Mouse (Mus musculus) kidney, embryonic 14.5 days (tissue): ENCODE measurements around the gene Ptprd. TPM values are rescaled to one million over a fixed set of nuclear protein-coding genes. Genes with fewer than 3 reads are reported as not detected.

ENCODE experiments used
- ATAC-seq: fragments of 200-750 bp; cut with Nextera tagmentation; 2 replicates; pipeline ENCODE4 v1.8.0; 2017; ENCODE audit warnings: moderate number of reproducible peaks, mild to moderate bottlenecking, moderate TSS enrichment, moderate library complexity; ENCODE audit not compliant: low FRiP score, low TSS enrichment
- H3K27ac ChIP-seq: fragments of 300-500 bp; sonication (generic); 2 replicates; pipeline ENCODE4 v1.5.1; 2014; ENCODE audit warnings: low read depth, mild to moderate bottlenecking, low read length, moderate library complexity, mixed read lengths
- H3K27me3 ChIP-seq: fragments of 300-500 bp; sonication (generic); 2 replicates; pipeline ENCODE4 v1.6.1; 2014; ENCODE audit warnings: mild to moderate bottlenecking, low read length; ENCODE audit not compliant: control insufficient read depth, insufficient read depth
- H3K36me3 ChIP-seq: fragments of 300-500 bp; sonication (generic); 2 replicates; pipeline ENCODE4 v1.6.1; 2014; ENCODE audit warnings: low read length, mixed read lengths; ENCODE audit not compliant: control insufficient read depth, insufficient read depth
- H3K4me1 ChIP-seq: fragments of 300-500 bp; sonication (generic); 2 replicates; pipeline ENCODE4 v1.6.1; 2014; ENCODE audit warnings: low read length, mixed read lengths; ENCODE audit not compliant: control insufficient read depth, insufficient read depth
- H3K4me2 ChIP-seq: fragments of 300-500 bp; sonication (generic); replicated peaks from 2 replicates; pipeline ENCODE4 v1.6.1; 2014; ENCODE audit warnings: low read depth, mild to moderate bottlenecking, low read length
- H3K4me3 ChIP-seq: fragments of 300-500 bp; sonication (generic); 2 replicates; pipeline ENCODE4 v1.5.1; 2014; ENCODE audit warnings: mild to moderate bottlenecking, low read length
- H3K9ac ChIP-seq: fragments of 300-500 bp; sonication (generic); 2 replicates; pipeline ENCODE4 v1.6.1; 2014; ENCODE audit warnings: low read depth, mild to moderate bottlenecking, low read length, moderate library complexity
- H3K9me3 ChIP-seq: fragments of 300-500 bp; sonication (generic); 2 replicates; pipeline ENCODE4 v1.6.1; 2016; ENCODE audit warnings: low read length; ENCODE audit not compliant: control insufficient read depth
- WGBS: fragments of 180-500 bp; shearing (Covaris S2); extraction: QIAGEN DNeasy Blood & Tissue Kit; methylation state at CpG from one replicate; pipeline ENCODE4 v1.1.7; 2014; 5-methylcytosine and 5-hydroxymethylcytosine counted together
- microRNA-seq: library from miRNA; unstranded; fragments of <30 nt; microRNA quantifications from one replicate; pipeline ENCODE4, GENCODE M21; 2016
- polyA plus RNA-seq: library from polyadenylated mRNA; unstranded; fragments of >200 nt; fragmentation: Nextera tagmentation; extraction: Ambion mirVana; gene quantifications from 2 replicates; pipeline ENCODE4 v1.2.1, GENCODE M21; 2014

Ptprd gene
- polyA plus RNA-seq, 1 experiment from 2014 or later, result 34.8 TPM

GRCm38 (mm10) chr4:75953349-75954060 lies 2258.3 kb downstream of the Ptprd start:
- no peak; the same call in 1 of the 2 replicates for ATAC-seq
- no peaks in the 10 kb centered on the region for H3K9me3 ChIP-seq
- H3K27ac ChIP-seq, result no peak overlapping the region
- H3K27me3 ChIP-seq, result no peaks in the 10 kb centered on the region
- H3K9ac ChIP-seq, result no peak overlapping the region
- H3K4me2 ChIP-seq, result no peak overlapping the region
- no peaks in the 10 kb centered on the region for H3K4me1 ChIP-seq
- WGBS, result 70% methylated on average over 6 of the region's 6 CpGs
- no peak overlapping the region for H3K4me3 ChIP-seq
- H3K36me3 ChIP-seq, result peaks cover 10% of the 10 kb centered on the region; the same call in 1 of the 2 replicates

- H3K4me3 ChIP-seq, result no peak overlapping the region
- H3K9me3 ChIP-seq, result no peaks in the 10 kb centered on the region
- ATAC-seq, result peak; percentile 55; the same call in 1 of the 2 replicates
- H3K4me2 ChIP-seq, result no peak overlapping the region
- H3K4me1 ChIP-seq, result no peaks in the 10 kb centered on the region
- no peaks in the 10 kb centered on the region for H3K27me3 ChIP-seq
- no peak overlapping the region for H3K9ac ChIP-seq
- H3K36me3 ChIP-seq, result peaks cover 10% of the 10 kb centered on the region; the same call in 1 of the 2 replicates
- H3K27ac ChIP-seq, result no peak overlapping the region
- WGBS, result 48% methylated on average over 4 of the region's 4 CpGs
Observed at GRCm38 (mm10) chr4:75950582-75950981, 2261.2 kb downstream of the Ptprd start.

GRCm38 (mm10) chr4:75894871-75895270 lies 2316.9 kb downstream of the Ptprd start:
- H3K36me3 ChIP-seq, result no peaks in the 10 kb centered on the region
- WGBS, result 57% methylated on average over 4 of the region's 4 CpGs
- H3K27ac ChIP-seq, result no peak overlapping the region
- H3K9me3 ChIP-seq, result no peaks in the 10 kb centered on the region
- H3K27me3 ChIP-seq, result no peaks in the 10 kb centered on the region
- H3K4me3 ChIP-seq, result no peak overlapping the region
- no peak for ATAC-seq
- no peak overlapping the region for H3K4me2 ChIP-seq
- no peaks in the 10 kb centered on the region for H3K4me1 ChIP-seq
- H3K9ac ChIP-seq, result no peak overlapping the region

Small RNA genes within 50 kb of the gene (microRNA-seq; reads per million reads assigned to microRNA genes)
- gene Gm23159, result not detected
